Mouse (Mus musculus) limb, embryonic 13.5 days (tissue): Measurements from ENCODE around the gene Cacna1e. TPM values are rescaled to one million over a fixed set of nuclear protein-coding genes. Genes with fewer than 3 reads are reported as not detected.

Experiments
- ATAC-seq: fragments of 200-750 bp; cut with Nextera tagmentation; 2 replicates; pipeline ENCODE4 v1.8.0; 2017; ENCODE audit warnings: low read depth, moderate number of reproducible peaks, moderate TSS enrichment; ENCODE audit not compliant: low FRiP score
- H3K27ac ChIP-seq: fragments of 300-500 bp; sonication (generic); 2 replicates; pipeline ENCODE4 v1.5.1; 2015; ENCODE audit warnings: inconsistent platforms, mild to moderate bottlenecking, moderate library complexity
- H3K27me3 ChIP-seq: fragments of 300-500 bp; sonication (generic); 2 replicates; pipeline ENCODE4 v1.6.1; 2015; ENCODE audit warnings: mild to moderate bottlenecking, inconsistent platforms
- H3K36me3 ChIP-seq: fragments of 300-500 bp; sonication (generic); 2 replicates; pipeline ENCODE4 v1.6.1; 2015; ENCODE audit warnings: inconsistent platforms, mild to moderate bottlenecking, moderate library complexity
- H3K4me1 ChIP-seq: fragments of 300-500 bp; sonication (generic); 2 replicates; pipeline ENCODE4 v1.6.1; 2015; ENCODE audit warnings: inconsistent platforms
- H3K4me2 ChIP-seq: fragments of 300-500 bp; sonication (generic); replicated peaks from 2 replicates; pipeline ENCODE4 v1.6.1; 2015; ENCODE audit warnings: inconsistent platforms, mild to moderate bottlenecking, moderate library complexity
- H3K4me3 ChIP-seq: fragments of 300-500 bp; sonication (generic); 2 replicates; pipeline ENCODE4 v1.5.1; 2015; ENCODE audit warnings: moderate library complexity, mild to moderate bottlenecking, inconsistent platforms
- H3K9ac ChIP-seq: fragments of 300-500 bp; sonication (generic); 2 replicates; pipeline ENCODE4 v1.6.1; 2015; ENCODE audit warnings: mild to moderate bottlenecking, inconsistent platforms
- H3K9me3 ChIP-seq: fragments of 300-500 bp; sonication (generic); 2 replicates; pipeline ENCODE4 v1.6.1; 2016; ENCODE audit warnings: inconsistent platforms
- WGBS: fragments of 180-500 bp; shearing (Covaris S2); methylation state at CpG from one replicate; pipeline ENCODE4 v1.1.7; 2015; 5-methylcytosine and 5-hydroxymethylcytosine counted together
- polyA plus RNA-seq: library from polyadenylated mRNA; unstranded; fragments of >200 nt; fragmentation: Nextera tagmentation; extraction: Ambion mirVana; gene quantifications from 2 replicates; pipeline ENCODE4 v1.2.1, GENCODE M21; 2015

Gene Cacna1e
- polyA plus RNA-seq, 1 experiment from 2014 or later, result 1.0 TPM

GRCm38 (mm10) chr1:154725356-154726320 lies 158.7 kb downstream of the Cacna1e start:
- WGBS, result 28% methylated on average over 35 of the region's 35 CpGs
- H3K4me2 ChIP-seq, result peak overlapping the region; percentile 75
- H3K36me3 ChIP-seq, result no peaks in the 10 kb centered on the region
- ATAC-seq, result no peak
- H3K9me3 ChIP-seq, result no peaks in the 10 kb centered on the region
- peak overlapping the region; percentile 46 for H3K4me3 ChIP-seq
- H3K27me3 ChIP-seq, result peaks cover 91% of the 10 kb centered on the region
- peaks cover 25% of the 10 kb centered on the region for H3K4me1 ChIP-seq
- H3K27ac ChIP-seq, result no peak overlapping the region
- peak overlapping the region; percentile 31; the same call in 1 of the 2 replicates for H3K9ac ChIP-seq

GRCm38 (mm10) chr1:154723537-154724286 lies 160.6 kb downstream of the Cacna1e start:
- H3K27me3 ChIP-seq, result peaks cover 78% of the 10 kb centered on the region
- peaks cover 25% of the 10 kb centered on the region for H3K4me1 ChIP-seq
- no peak overlapping the region for H3K9ac ChIP-seq
- peak overlapping the region; percentile 15 for H3K4me3 ChIP-seq
- no peak overlapping the region for H3K27ac ChIP-seq
- no peaks in the 10 kb centered on the region for H3K9me3 ChIP-seq
- H3K4me2 ChIP-seq, result peak overlapping the region; percentile 50
- no peaks in the 10 kb centered on the region for H3K36me3 ChIP-seq
- 5% methylated on average over 19 of the region's 19 CpGs for WGBS
- no peak for ATAC-seq

GRCm38 (mm10) chr1:154723078-154723477 lies 161.2 kb downstream of the Cacna1e start:
- no peaks in the 10 kb centered on the region for H3K9me3 ChIP-seq
- no peaks in the 10 kb centered on the region for H3K36me3 ChIP-seq
- H3K4me3 ChIP-seq, result peak overlapping the region; percentile 15
- WGBS, result 36% methylated on average over 6 of the region's 6 CpGs
- H3K27me3 ChIP-seq, result peaks cover 72% of the 10 kb centered on the region
- H3K27ac ChIP-seq, result no peak overlapping the region
- H3K4me2 ChIP-seq, result peak overlapping the region; percentile 50
- ATAC-seq, result no peak
- no peak overlapping the region for H3K9ac ChIP-seq
- H3K4me1 ChIP-seq, result peaks cover 25% of the 10 kb centered on the region

GRCm38 (mm10) chr1:154715596-154715995 lies 168.7 kb downstream of the Cacna1e start:
- Histone ChIP-seq H3K4me1 (no peaks in the 10 kb centered on the region), H3K4me2 (no peak overlapping the region), H3K9ac (no peak overlapping the region), H3K4me3 (no peak overlapping the region), H3K9me3 (no peaks in the 10 kb centered on the region), H3K36me3 (no peaks in the 10 kb centered on the region), H3K27me3 (peaks cover 4% of the 10 kb centered on the region; the same call in 1 of the 2 replicates), H3K27ac (no peak overlapping the region)
- WGBS, result 80% methylated on average over 7 of the region's 7 CpGs
- no peak for ATAC-seq

GRCm38 (mm10) chr1:154712747-154713146 lies 171.6 kb downstream of the Cacna1e start:
- Histone ChIP-seq H3K27ac (no peak overlapping the region), H3K9me3 (no peaks in the 10 kb centered on the region), H3K4me1 (no peaks in the 10 kb centered on the region), H3K36me3 (no peaks in the 10 kb centered on the region), H3K4me2 (no peak overlapping the region), H3K9ac (no peak overlapping the region), H3K27me3 (no peaks in the 10 kb centered on the region), H3K4me3 (no peak overlapping the region)
- no peak for ATAC-seq
- WGBS, result 92% methylated on average over 4 of the region's 4 CpGs

- Histone ChIP-seq H3K27me3 (no peaks in the 10 kb centered on the region), H3K9ac (no peak overlapping the region), H3K4me1 (peaks cover 37% of the 10 kb centered on the region), H3K36me3 (no peaks in the 10 kb centered on the region), H3K4me2 (no peak overlapping the region), H3K4me3 (no peak overlapping the region), H3K9me3 (no peaks in the 10 kb centered on the region), H3K27ac (no peak overlapping the region)
- ATAC-seq, result no peak
- WGBS, result 92% methylated on average over 4 of the region's 4 CpGs
Observed at GRCm38 (mm10) chr1:154707584-154708290, 176.6 kb downstream of the Cacna1e start.

GRCm38 (mm10) chr1:154706974-154707373 lies 177.3 kb downstream of the Cacna1e start:
- H3K4me2 ChIP-seq, result no peak overlapping the region
- no peak overlapping the region for H3K4me3 ChIP-seq
- no peak for ATAC-seq
- H3K9me3 ChIP-seq, result no peaks in the 10 kb centered on the region
- 53% methylated on average over 8 of the region's 8 CpGs for WGBS
- H3K27me3 ChIP-seq, result no peaks in the 10 kb centered on the region
- H3K27ac ChIP-seq, result no peak overlapping the region
- no peaks in the 10 kb centered on the region for H3K36me3 ChIP-seq
- H3K4me1 ChIP-seq, result peaks cover 40% of the 10 kb centered on the region
- no peak overlapping the region for H3K9ac ChIP-seq

- WGBS, result 28% methylated on average over 7 of the region's 7 CpGs
- no peak overlapping the region for H3K4me3 ChIP-seq
- H3K27me3 ChIP-seq, result no peaks in the 10 kb centered on the region
- no peak overlapping the region for H3K9ac ChIP-seq
- no peak overlapping the region for H3K4me2 ChIP-seq
- H3K27ac ChIP-seq, result no peak overlapping the region
- peaks cover 40% of the 10 kb centered on the region for H3K4me1 ChIP-seq
- ATAC-seq, result no peak
- H3K9me3 ChIP-seq, result no peaks in the 10 kb centered on the region
- no peaks in the 10 kb centered on the region for H3K36me3 ChIP-seq
Observed at GRCm38 (mm10) chr1:154705882-154706565, 178.3 kb downstream of the Cacna1e start.

- Histone ChIP-seq H3K4me2 (peak overlapping the region; percentile 34), H3K9ac (no peak overlapping the region), H3K36me3 (no peaks in the 10 kb centered on the region), H3K27ac (no peak overlapping the region; the same call in 1 of the 2 replicates), H3K27me3 (no peaks in the 10 kb centered on the region), H3K4me1 (peaks cover 40% of the 10 kb centered on the region), H3K9me3 (no peaks in the 10 kb centered on the region), H3K4me3 (no peak overlapping the region)
- WGBS, result 18% methylated on average over 11 of the region's 11 CpGs
- peak; percentile 91 for ATAC-seq
Observed at GRCm38 (mm10) chr1:154704558-154705185, 179.6 kb downstream of the Cacna1e start.

- Histone ChIP-seq H3K9ac (no peak overlapping the region), H3K4me3 (no peak overlapping the region), H3K9me3 (no peaks in the 10 kb centered on the region), H3K27me3 (no peaks in the 10 kb centered on the region), H3K27ac (no peak overlapping the region), H3K36me3 (no peaks in the 10 kb centered on the region), H3K4me2 (no peak overlapping the region), H3K4me1 (peaks cover 40% of the 10 kb centered on the region)
- ATAC-seq, result no peak
- 94% methylated on average over 2 of the region's 2 CpGs for WGBS
Observed at GRCm38 (mm10) chr1:154702623-154703022, 181.7 kb downstream of the Cacna1e start.
